Mouse (Mus musculus) hindbrain, postnatal 0 days (tissue): ENCODE results near the gene Pptc7. TPM values are rescaled to one million over a fixed set of nuclear protein-coding genes. Genes with fewer than 3 reads are reported as not detected.
A peak's percentile ranks its signal among the peaks of the same experiment; 100 is the strongest.

Source experiments
- ATAC-seq: fragments of 200-750 bp; cut with Nextera tagmentation; 2 replicates; pipeline ENCODE4 v1.8.0; 2017; ENCODE audit warnings: mild to moderate bottlenecking, moderate TSS enrichment, moderate library complexity
- DNase-seq: peaks from one replicate; pipeline ENCODE4 v3.0.0-alpha.2; 2015; ENCODE audit warnings: low spot score
- H3K27ac ChIP-seq: fragments of 300-500 bp; sonication (generic); 2 replicates; pipeline ENCODE4 v1.5.1; 2014; ENCODE audit warnings: mild to moderate bottlenecking
- H3K27me3 ChIP-seq: fragments of 300-500 bp; sonication (generic); 2 replicates; pipeline ENCODE4 v1.6.1; 2014; ENCODE audit warnings: low read length, mixed read lengths; ENCODE audit not compliant: insufficient read depth
- H3K36me3 ChIP-seq: fragments of 300-500 bp; sonication (generic); 2 replicates; pipeline ENCODE4 v1.6.1; 2014; ENCODE audit warnings: low read length, mixed read lengths; ENCODE audit not compliant: insufficient read depth
- H3K4me1 ChIP-seq: fragments of 300-500 bp; sonication (generic); 2 replicates; pipeline ENCODE4 v1.6.1; 2014; ENCODE audit warnings: antibody characterized with exemption, low read length, mixed read lengths; ENCODE audit not compliant: insufficient read depth
- H3K4me2 ChIP-seq: fragments of 300-500 bp; sonication (generic); 2 replicates; pipeline ENCODE4 v1.6.1; 2014; ENCODE audit warnings: low read depth, mild to moderate bottlenecking, low read length, moderate library complexity, mixed read lengths
- H3K4me3 ChIP-seq: fragments of 300-500 bp; sonication (generic); 2 replicates; pipeline ENCODE4 v1.5.1; 2014; ENCODE audit warnings: low read length
- H3K9ac ChIP-seq: fragments of 300-500 bp; sonication (generic); replicated peaks from 2 replicates; pipeline ENCODE4 v1.6.1; 2014; ENCODE audit warnings: mild to moderate bottlenecking, low read length, moderate library complexity, mixed read lengths
- H3K9me3 ChIP-seq: fragments of 300-500 bp; sonication (generic); 2 replicates; pipeline ENCODE4 v1.6.1; 2016; ENCODE audit warnings: low read length, mixed read lengths
- CTCF ChIP-seq: IDR thresholded peaks from 2 replicates; pipeline ENCODE4 v1.5.1; 2016; ENCODE audit warnings: antibody characterized with exemption, control low read depth, low read depth
- WGBS: fragments of 180-500 bp; shearing (Covaris S2); extraction: QIAGEN DNeasy Blood & Tissue Kit; methylation state at CpG from one replicate; pipeline ENCODE4 v1.1.7; 2014; 5-methylcytosine and 5-hydroxymethylcytosine counted together
- polyA plus RNA-seq: library from polyadenylated mRNA; unstranded; fragments of >200 nt; fragmentation: Nextera tagmentation; extraction: Ambion mirVana; gene quantifications from 2 replicates; pipeline ENCODE4 v1.2.1, GENCODE M21; 2015
- total RNA-seq: library from RNA; depleted of rRNA; stranded (reverse); fragments of >200 nt; gene quantifications from 2 replicates; pipeline ENCODE4 v1.2.3, GENCODE M21; 2014; rRNA removed

Gene Pptc7
- 15.8 and 18.7 TPM in 2 replicates for total RNA-seq
- 6.9 and 7.2 TPM in 2 replicates for polyA plus RNA-seq

GRCm38 (mm10) chr5:122284183-122285028 is at the start of gene Pptc7:
Gene Pptc7 (plus strand): TSS chr5:122284365.
- Histone ChIP-seq H3K4me2 (peak within 1 kb of the TSS; percentile 100), H3K9ac (peak within 1 kb of the TSS; percentile 88), H3K4me1 (peaks cover 12% of the 10 kb centered on the region), H3K9me3 (no peaks in the 10 kb centered on the region), H3K27ac (peak within 1 kb of the TSS; percentile 93), H3K36me3 (no peaks in the 10 kb centered on the region), H3K27me3 (no peaks in the 10 kb centered on the region), H3K4me3 (peak within 1 kb of the TSS; percentile 77)
- WGBS, result under 1% methylated on average over 62 of the region's 114 CpGs
- ATAC-seq, result peak; percentile 94
- peak; percentile 96 for DNase-seq
- TF ChIP-seq CTCF, result no peak

- H3K4me3 ChIP-seq, result no peak overlapping the region
- peaks cover 7% of the 10 kb centered on the region for H3K4me1 ChIP-seq
- ATAC-seq (peak; percentile 48; the same call in 1 of the 2 replicates), DNase-seq (no peak)
- H3K9me3 ChIP-seq, result no peaks in the 10 kb centered on the region
- no peak overlapping the region for H3K9ac ChIP-seq
- peak overlapping the region; percentile 26; the same call in 1 of the 2 replicates for H3K27ac ChIP-seq
- peak; percentile 28; the same call in 1 of the 2 replicates for TF ChIP-seq CTCF
- H3K4me2 ChIP-seq, result no peak overlapping the region
- 62% methylated on average over 9 of the region's 9 CpGs for WGBS
- no peaks in the 10 kb centered on the region for H3K36me3 ChIP-seq
- no peaks in the 10 kb centered on the region for H3K27me3 ChIP-seq
Observed at GRCm38 (mm10) chr5:122235196-122235836, 48.8 kb upstream of the Pptc7 start.

GRCm38 (mm10) chr5:122237200-122237599 is 47.0 kb upstream of the Pptc7 start:
- H3K9me3 ChIP-seq, result no peaks in the 10 kb centered on the region
- no peak for DNase-seq
- no peak overlapping the region for H3K4me3 ChIP-seq
- no peak overlapping the region for H3K4me2 ChIP-seq
- ATAC-seq, result no peak
- no peak overlapping the region for H3K27ac ChIP-seq
- H3K36me3 ChIP-seq, result peaks cover 5% of the 10 kb centered on the region; the same call in 1 of the 2 replicates
- WGBS, result 64% methylated on average over 5 of the region's 5 CpGs
- no peak overlapping the region for H3K9ac ChIP-seq
- peaks cover 7% of the 10 kb centered on the region for H3K4me1 ChIP-seq
- H3K27me3 ChIP-seq, result no peaks in the 10 kb centered on the region
- no peak for TF ChIP-seq CTCF

- Histone ChIP-seq H3K4me1 (peaks cover 7% of the 10 kb centered on the region), H3K36me3 (peaks cover 5% of the 10 kb centered on the region; the same call in 1 of the 2 replicates), H3K9me3 (no peaks in the 10 kb centered on the region), H3K4me2 (no peak overlapping the region), H3K4me3 (no peak overlapping the region), H3K27me3 (no peaks in the 10 kb centered on the region), H3K27ac (no peak overlapping the region), H3K9ac (no peak overlapping the region)
- WGBS, result 90% methylated on average over 7 of the region's 7 CpGs
- ATAC-seq, result no peak
- TF ChIP-seq CTCF, result no peak
- no peak for DNase-seq
Observed at GRCm38 (mm10) chr5:122239618-122240017, 44.5 kb upstream of the Pptc7 start.

- DNase-seq (no peak), ATAC-seq (no peak)
- Histone ChIP-seq H3K9me3 (no peaks in the 10 kb centered on the region), H3K27ac (no peak overlapping the region), H3K9ac (no peak overlapping the region), H3K4me3 (no peak overlapping the region), H3K36me3 (peaks cover 5% of the 10 kb centered on the region; the same call in 1 of the 2 replicates), H3K4me1 (no peaks in the 10 kb centered on the region), H3K27me3 (no peaks in the 10 kb centered on the region), H3K4me2 (no peak overlapping the region)
- TF ChIP-seq CTCF, result no peak
- 80% methylated on average over 11 of the region's 11 CpGs for WGBS
Observed at GRCm38 (mm10) chr5:122240521-122240920, 43.6 kb upstream of the Pptc7 start.

GRCm38 (mm10) chr5:122240989-122241388 is 43.2 kb upstream of the Pptc7 start:
- H3K9ac ChIP-seq, result no peak overlapping the region
- DNase-seq (no peak), ATAC-seq (no peak)
- no peaks in the 10 kb centered on the region for H3K4me1 ChIP-seq
- TF ChIP-seq CTCF, result no peak
- no peak overlapping the region for H3K4me3 ChIP-seq
- no peak overlapping the region for H3K4me2 ChIP-seq
- H3K27ac ChIP-seq, result no peak overlapping the region
- no peaks in the 10 kb centered on the region for H3K9me3 ChIP-seq
- H3K36me3 ChIP-seq, result peaks cover 5% of the 10 kb centered on the region; the same call in 1 of the 2 replicates
- WGBS, result 60% methylated on average over 1 of the region's 1 CpGs
- no peaks in the 10 kb centered on the region for H3K27me3 ChIP-seq
